Mouse (Mus musculus): ENCODE measurements at regions not wholly inside any gene's neighbourhood (a gene's known extent, or its start where the extent isn't known, plus 50 kb on each side); places are given as distances from the start of the nearest gene placed in this dataset.

DNA sequence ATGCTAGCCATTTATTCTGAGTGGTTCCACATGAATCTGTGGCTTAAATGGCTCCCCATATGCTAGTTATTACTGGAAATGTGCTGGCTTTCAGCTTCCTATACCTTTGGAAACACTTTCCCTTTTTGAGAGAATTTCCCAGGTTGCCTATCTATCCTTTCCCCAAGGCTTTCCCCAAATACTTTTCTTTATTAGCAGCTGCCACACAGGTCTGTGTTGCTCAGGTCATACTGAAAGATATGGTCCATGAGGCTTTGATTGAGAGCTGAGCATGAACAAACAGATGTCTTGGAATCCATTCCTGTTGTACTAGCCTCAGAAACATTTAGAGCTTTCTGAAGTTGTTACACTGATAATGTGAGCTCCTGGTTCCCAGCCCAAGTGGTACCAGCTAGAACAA is 188.1 kb upstream of the Cenpq start:
- Histone ChIP-seq H3K4me3 (no peak overlapping the region), H3K27ac (no peak overlapping the region)
- no peak for DNase-seq (ENCODE audit: low spot score in 2 of 2)
- TF ChIP-seq CTCF (conservative IDR thresholded peaks at IDR 0.05): no peak

DNA sequence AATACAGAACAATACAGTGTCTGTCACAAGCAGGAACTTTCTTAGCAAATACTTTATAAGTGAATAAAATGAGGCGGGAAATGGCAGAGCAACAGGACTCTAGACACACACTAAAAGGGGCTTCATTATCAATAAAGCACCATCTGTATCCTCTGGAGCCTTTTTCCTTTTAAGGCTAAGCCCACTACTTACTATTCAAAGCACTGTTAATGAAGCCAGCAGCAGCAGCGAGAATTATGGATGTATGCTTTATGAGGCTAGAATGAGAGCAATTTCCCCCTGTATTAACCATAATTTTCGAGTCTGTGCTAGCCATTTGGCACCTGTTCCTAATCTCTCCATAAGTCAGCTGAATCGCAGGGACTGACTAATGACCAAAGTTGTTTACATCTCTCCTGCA is 169.1 kb upstream of the Cenpq start:
- no peak for DNase-seq (ENCODE audit: low spot score in 2 of 2)
- no peak overlapping the region for H3K4me3 ChIP-seq
- no peak for TF ChIP-seq CTCF (conservative IDR thresholded peaks at IDR 0.05)
- no peak overlapping the region for H3K27ac ChIP-seq

DNA sequence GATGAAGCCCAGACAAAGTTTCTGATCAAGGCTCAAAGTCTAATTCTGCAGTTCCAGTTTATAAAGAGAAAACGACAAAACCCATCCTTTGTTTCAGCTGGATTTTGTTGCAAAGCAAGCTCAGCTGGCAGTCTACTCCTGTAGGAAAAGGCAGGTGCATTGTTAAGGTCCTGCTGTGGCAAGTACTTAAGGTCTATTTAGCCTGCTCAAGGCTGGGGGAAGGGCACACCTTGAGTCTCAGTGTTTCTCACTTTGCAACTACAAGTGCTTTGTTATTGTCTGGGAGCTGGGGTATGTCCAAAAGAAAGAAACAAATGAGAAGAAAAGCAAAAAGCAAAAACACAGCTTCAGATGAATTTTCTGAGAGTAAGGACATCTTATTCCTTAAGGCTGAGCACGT is 136.0 kb upstream of the Cenpq start:
- no peak for TF ChIP-seq CTCF (conservative IDR thresholded peaks at IDR 0.05)
- no peak for DNase-seq (ENCODE audit: low spot score in 2 of 2)
- Histone ChIP-seq H3K4me3 (no peak overlapping the region), H3K27ac (no peak overlapping the region)

Data from layer of hippocampus, adult 2 months (tissue).